Mouse (Mus musculus) CH12.LX (cell line): ENCODE measurements around the gene Ghr.

Source experiments
- CHD2 ChIP-seq: IDR thresholded peaks from 2 replicates; pipeline ENCODE4 v1.6.1; 2011; ENCODE audit warnings: low read length, improper control_type of control experiment
- CTCF ChIP-seq, 2 experiments: IDR thresholded peaks in 1 of 2; conservative IDR thresholded peaks in 1 of 2; 2 replicates each; pipeline ENCODE4 v1.5.1; 2011 to 2012; ENCODE audit warnings: low read depth in 2 of 2, low read length in 2 of 2, improper control_type of control experiment in 1 of 2, inconsistent platforms in 1 of 2, mild to moderate bottlenecking in 1 of 2, moderate library complexity in 1 of 2
- E2F4 ChIP-seq: IDR thresholded peaks from 2 replicates; pipeline ENCODE4 v1.6.1; 2011; ENCODE audit warnings: low read depth, low read length, improper control_type of control experiment; ENCODE audit not compliant: insufficient replicate concordance
- ETS1 ChIP-seq: conservative IDR thresholded peaks from 2 replicates; pipeline ENCODE4 v1.6.1; 2012; ENCODE audit warnings: low read depth, mild to moderate bottlenecking, inconsistent platforms, low read length, improper control_type of control experiment, moderate library complexity
- JUN ChIP-seq: IDR thresholded peaks from 2 replicates; pipeline ENCODE4 v1.6.1; 2011; ENCODE audit warnings: low read depth, mild to moderate bottlenecking, low read length, improper control_type of control experiment, moderate library complexity; ENCODE audit not compliant: insufficient read depth
- JUND ChIP-seq: conservative IDR thresholded peaks from 2 replicates; pipeline ENCODE4 v1.6.1; 2011; ENCODE audit warnings: low read depth, low read length, improper control_type of control experiment
- ZNF384 ChIP-seq: IDR thresholded peaks from 2 replicates; pipeline ENCODE4 v1.6.1; 2012; ENCODE audit warnings: low read depth, low read length, improper control_type of control experiment, inconsistent platforms

DNA sequence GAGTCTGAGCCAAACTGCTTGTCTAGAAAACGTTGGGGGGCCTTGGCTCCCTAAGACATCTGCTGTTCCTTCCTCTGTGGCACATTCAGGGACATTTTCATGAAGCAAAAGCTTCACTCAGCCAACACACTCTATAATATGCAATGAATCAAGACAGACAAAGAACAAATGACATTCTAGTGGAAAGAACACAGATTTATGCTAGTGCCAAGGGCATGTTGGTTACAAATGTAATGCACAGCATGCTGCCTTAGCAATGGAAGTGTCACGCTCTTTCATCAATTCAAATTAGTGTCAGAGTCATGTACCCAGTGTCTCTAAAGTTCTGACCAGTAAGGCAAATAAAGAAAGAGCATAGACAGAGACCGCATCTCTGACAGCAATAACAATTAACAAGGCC, 187.6 kb downstream of the Ghr start:
- TF ChIP-seq CTCF (conservative IDR thresholded peaks at IDR 0.05 in 1 of 2, IDR thresholded peaks at IDR 0.05 in 1 of 2; ENCODE audit: low read depth in 2 of 2, low read length in 2 of 2) = no peak
- TF ChIP-seq E2F4 = no peak
- no peak for TF ChIP-seq JUN
- no peak for TF ChIP-seq CHD2
- no peak for TF ChIP-seq ZNF384
- no peak for TF ChIP-seq JUND
- TF ChIP-seq ETS1 = no peak
